Mouse (Mus musculus): ENCODE data around the gene Adgrg3. TPM values are rescaled to one million over a fixed set of nuclear protein-coding genes. Genes with fewer than 3 reads are reported as not detected.

The Adgrg3 gene
- 1 to 10 TPM; 2.2 to 4.1 (median 3.1) TPM for total RNA-seq (2022)

GRCm38 (mm10) chr8:95017451-95017850 lies at the start of gene Adgrg3:
Gene Adgrg3 (plus strand): TSS chr8:95017692.
- no peak for DNase-seq

- DNase-seq, result no peak
Measured at GRCm38 (mm10) chr8:94973270-94973669, 44.2 kb upstream of the Adgrg3 start.

- no peak for DNase-seq
Measured at GRCm38 (mm10) chr8:94973786-94974185, 43.7 kb upstream of the Adgrg3 start.

GRCm38 (mm10) chr8:94974467-94975165 lies 42.9 kb upstream of the Adgrg3 start, which contains the start of gene Adgrg1:
Gene Adgrg1 (plus strand): TSS chr8:94974751.
- no peak for DNase-seq

GRCm38 (mm10) chr8:94976651-94977417 lies 40.7 kb upstream of the Adgrg3 start:
- DNase-seq, result no peak

GRCm38 (mm10) chr8:94978131-94978530 lies 39.4 kb upstream of the Adgrg3 start:
- DNase-seq, result no peak

- DNase-seq, result no peak
Measured at GRCm38 (mm10) chr8:94978593-94979319, 38.7 kb upstream of the Adgrg3 start.

GRCm38 (mm10) chr8:94980176-94980575 lies 37.3 kb upstream of the Adgrg3 start:
- no peak for DNase-seq

- DNase-seq, result no peak
Measured at GRCm38 (mm10) chr8:94980976-94981375, 36.5 kb upstream of the Adgrg3 start.

- DNase-seq, result no peak
Measured at GRCm38 (mm10) chr8:94981848-94982247, 35.6 kb upstream of the Adgrg3 start.

- DNase-seq, result no peak
Measured at GRCm38 (mm10) chr8:94983146-94983545, 34.3 kb upstream of the Adgrg3 start.

GRCm38 (mm10) chr8:94983881-94984516 lies 33.5 kb upstream of the Adgrg3 start:
- peak; percentile 61 for DNase-seq

GRCm38 (mm10) chr8:94985023-94985422 lies 32.5 kb upstream of the Adgrg3 start:
- DNase-seq, result no peak

- no peak for DNase-seq
Measured at GRCm38 (mm10) chr8:94986676-94987075, 30.8 kb upstream of the Adgrg3 start.

GRCm38 (mm10) chr8:94987553-94987952 lies 29.9 kb upstream of the Adgrg3 start:
- no peak for DNase-seq

- no peak for DNase-seq
Measured at GRCm38 (mm10) chr8:94988619-94989018, 28.9 kb upstream of the Adgrg3 start.

- DNase-seq, result no peak
Measured at GRCm38 (mm10) chr8:94989711-94990110, 27.8 kb upstream of the Adgrg3 start.

GRCm38 (mm10) chr8:94990598-94991453 lies 26.7 kb upstream of the Adgrg3 start:
- no peak for DNase-seq

GRCm38 (mm10) chr8:94991454-94991994 lies 26.0 kb upstream of the Adgrg3 start:
- DNase-seq, result no peak

GRCm38 (mm10) chr8:94992010-94992409 lies 25.5 kb upstream of the Adgrg3 start:
- DNase-seq, result no peak

GRCm38 (mm10) chr8:94992534-94992933 lies 25.0 kb upstream of the Adgrg3 start:
- peak; percentile 35 for DNase-seq
